Mouse (Mus musculus): ENCODE results near the gene Fam213a. TPM values are rescaled to one million over a fixed set of nuclear protein-coding genes. Genes with fewer than 3 reads are reported as not detected.
"Not testable (repeated sequence)": the region's sequence is repeated elsewhere in the genome, so short reads cannot be mapped to it uniquely, and the experiment has no call there.

Gene Fam213a
- 10 to 100 TPM; 75.5 to 79.0 TPM for total RNA-seq (2021)
- long read RNA-seq, experiment 1, transcript Fam213a-201 (6 exons, 1,537 nt): major isoform, 53 of 92 reads
- long read RNA-seq, experiment 1, transcript Fam213a-202 (6 exons, 1,567 nt): minor isoform, 20 of 92 reads
- long read RNA-seq, experiment 1, partial matches to known transcripts: 1 of 92 reads
- long read RNA-seq, experiment 1, other reads (novel, unspliced or antisense): 16 of 92 reads
- long read RNA-seq, experiment 2, transcript Fam213a-210 (5 exons, 1,003 nt): minor isoform, 10 of 95 reads
- long read RNA-seq, experiment 2, transcript Fam213a-201 (6 exons, 1,537 nt): major isoform, 41 of 95 reads
- long read RNA-seq, experiment 2, transcript Fam213a-202 (6 exons, 1,567 nt): minor isoform, 23 of 95 reads
- long read RNA-seq, experiment 2, partial matches to known transcripts: 0 of 95 reads
- long read RNA-seq, experiment 2, other reads (novel, unspliced or antisense): 18 of 95 reads

GRCm38 (mm10) chr14:41013630-41014613 is at the start of gene Fam213a:
TSS of gene Fam213a (minus strand) at chr14:41013788.
- DNase-seq (ENCODE audit: low spot score in 2 of 2): peak; percentile 72 to 76

DNA sequence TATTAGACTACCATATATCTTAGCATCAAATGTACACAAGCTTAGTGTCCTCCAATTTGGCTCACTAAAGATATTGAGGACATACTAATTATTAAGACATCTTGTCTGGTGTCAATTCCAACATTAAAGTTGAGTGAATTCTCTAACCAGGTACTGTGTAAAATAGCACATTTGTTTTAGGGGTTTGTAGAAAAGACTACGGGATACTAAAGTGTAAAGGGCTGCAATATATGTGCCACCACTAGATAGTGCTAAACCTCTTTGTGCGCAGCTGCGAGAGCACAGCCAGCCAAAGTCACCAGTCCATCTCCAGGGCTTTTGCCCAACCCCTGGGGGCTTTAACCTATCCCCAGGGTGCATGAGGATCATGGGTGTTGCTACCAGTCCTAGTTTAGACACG is 39.6 kb upstream of the Fam213a start:
- DNase-seq (ENCODE audit: low spot score in 2 of 2): not testable (repeated sequence)

- no peak for DNase-seq (ENCODE audit: low spot score in 2 of 2)
Observed at GRCm38 (mm10) chr14:41052481-41052880, 38.9 kb upstream of the Fam213a start.

DNA sequence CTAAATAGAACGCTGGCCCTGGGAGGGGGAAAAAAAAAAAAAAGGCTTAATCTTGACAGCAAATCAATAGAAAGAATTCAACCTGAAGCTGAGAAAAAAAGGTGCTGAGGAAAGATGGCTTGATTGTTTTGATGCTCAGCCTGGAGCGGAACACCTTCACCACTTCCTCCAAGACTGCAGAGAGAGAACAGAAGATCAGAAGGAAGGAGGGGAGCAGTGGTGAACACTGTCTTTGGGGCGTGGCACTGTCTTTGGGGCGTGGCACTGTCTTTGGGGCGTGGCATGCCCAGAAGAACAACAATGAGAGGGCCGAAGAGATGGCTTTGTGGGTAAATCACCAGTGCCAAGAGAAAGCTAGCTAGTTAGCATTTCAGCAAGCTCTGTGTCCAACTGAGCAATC is 36.9 kb upstream of the Fam213a start:
- DNase-seq (ENCODE audit: low spot score in 2 of 2): no peak

GRCm38 (mm10) chr14:41047402-41047801 is 33.8 kb upstream of the Fam213a start:
- DNase-seq (ENCODE audit: low spot score in 2 of 2): no peak

DNA sequence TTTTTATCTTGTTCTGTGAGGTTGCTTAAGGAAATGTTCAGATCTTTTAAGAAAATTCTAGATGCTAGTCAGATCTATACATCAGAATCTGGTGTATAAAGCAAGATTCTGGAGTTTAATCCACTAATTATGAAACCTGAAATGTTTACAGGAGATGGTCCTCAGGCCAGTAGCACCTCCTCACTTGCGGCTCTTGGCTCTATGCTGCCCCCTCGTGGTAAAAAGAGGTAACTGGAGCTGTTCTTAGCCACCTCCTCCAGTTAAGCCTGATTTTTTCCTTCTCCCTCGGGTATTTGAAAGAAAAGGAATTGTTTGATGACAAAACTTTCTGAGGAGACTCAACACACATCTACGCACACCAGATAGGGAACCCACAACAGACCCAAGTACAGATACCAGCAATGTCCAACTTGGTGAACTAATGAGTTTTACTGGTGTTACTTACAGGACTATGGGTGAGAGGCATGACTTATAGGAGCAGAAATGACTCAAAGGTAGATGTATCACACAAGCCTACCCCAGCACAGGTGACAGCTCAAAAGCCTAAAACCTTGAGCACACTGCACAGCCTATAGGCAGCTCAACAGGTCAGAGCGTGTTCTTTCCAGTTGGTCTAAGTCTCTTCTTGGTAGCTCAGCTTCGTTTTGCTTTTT is 21.7 kb upstream of the Fam213a start:
- DNase-seq (ENCODE audit: low spot score in 2 of 2): peak in 1 of 2 experiments; percentile 10

GRCm38 (mm10) chr14:41033135-41034110 is 19.8 kb upstream of the Fam213a start:
- peak; percentile 38 to 49 for DNase-seq (ENCODE audit: low spot score in 2 of 2)

DNA sequence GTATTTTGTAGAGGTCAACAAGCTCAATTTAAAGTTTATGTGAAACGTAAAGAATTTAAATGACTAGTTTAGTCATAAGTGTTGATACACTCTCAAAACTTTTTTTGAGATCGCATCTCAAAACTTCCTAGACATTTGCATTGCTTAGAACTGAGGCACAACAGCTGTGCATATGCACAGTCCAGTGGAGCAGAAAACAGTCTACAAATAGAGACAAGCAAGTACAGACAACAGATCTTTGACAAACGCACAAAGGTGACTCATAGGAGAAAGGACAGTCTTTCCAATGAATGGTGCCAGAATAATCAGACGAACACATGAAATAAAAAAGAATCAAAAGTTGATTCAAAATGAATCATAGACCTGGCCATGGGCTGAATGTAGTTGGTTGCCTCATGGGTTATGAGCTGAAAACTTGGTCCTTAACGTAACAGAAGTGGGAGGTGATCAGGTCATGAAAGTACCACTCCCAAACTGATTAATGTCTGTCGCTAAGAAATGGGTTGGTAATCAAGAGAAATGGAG is 17.5 kb upstream of the Fam213a start:
- no peak for DNase-seq (ENCODE audit: low spot score in 2 of 2)

DNA sequence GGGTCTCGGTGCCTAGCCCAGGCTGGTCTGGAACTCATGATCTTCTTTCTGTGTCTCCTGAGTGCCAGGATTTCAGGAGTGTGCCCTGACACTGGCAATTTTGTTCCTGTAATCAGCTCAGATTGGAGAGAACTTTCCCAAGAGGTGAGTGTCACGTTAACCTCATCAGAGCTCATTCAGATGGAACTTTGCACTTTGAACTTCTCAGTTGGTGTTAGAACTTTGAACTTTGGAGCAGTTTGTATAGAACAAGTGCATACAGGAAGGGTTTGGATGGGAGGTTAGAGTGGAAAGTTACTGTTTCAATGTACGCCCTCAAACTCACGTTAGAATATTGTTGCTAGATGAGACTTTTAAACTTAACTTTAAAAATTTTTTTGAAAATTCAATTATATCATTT is 15.7 kb upstream of the Fam213a start:
- no peak for DNase-seq (ENCODE audit: low spot score in 2 of 2)

GRCm38 (mm10) chr14:41025594-41026284 is 12.2 kb upstream of the Fam213a start:
- no peak for DNase-seq (ENCODE audit: low spot score in 2 of 2)

GRCm38 (mm10) chr14:41025087-41025486 is 11.5 kb upstream of the Fam213a start:
- no peak for DNase-seq (ENCODE audit: low spot score in 2 of 2)

DNA sequence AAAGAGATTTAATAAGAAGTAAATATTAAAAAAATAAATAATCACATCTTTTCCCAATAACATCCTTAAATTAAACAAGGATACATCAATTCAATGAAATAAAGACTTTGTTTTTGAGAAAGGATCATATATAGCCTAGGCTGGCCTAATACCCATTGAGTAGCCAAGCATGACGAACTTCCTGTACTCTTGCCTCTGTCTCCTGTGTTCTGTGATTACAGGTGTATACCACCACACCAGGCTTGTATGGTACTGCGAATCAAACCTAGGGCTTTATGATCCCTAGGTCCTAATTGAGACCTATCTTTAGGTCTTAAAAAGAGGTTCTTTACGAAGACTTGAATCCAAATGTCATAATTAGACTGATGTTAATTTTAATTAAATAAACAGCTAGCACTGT is 7.7 kb upstream of the Fam213a start:
- DNase-seq (ENCODE audit: low spot score in 2 of 2): no peak

- DNase-seq (ENCODE audit: low spot score in 2 of 2): no peak
Observed at GRCm38 (mm10) chr14:41017460-41017859, 3.9 kb upstream of the Fam213a start.

- DNase-seq (ENCODE audit: low spot score in 2 of 2): no peak
Observed at GRCm38 (mm10) chr14:41014701-41015240, 1.2 kb upstream of the Fam213a start.

DNA sequence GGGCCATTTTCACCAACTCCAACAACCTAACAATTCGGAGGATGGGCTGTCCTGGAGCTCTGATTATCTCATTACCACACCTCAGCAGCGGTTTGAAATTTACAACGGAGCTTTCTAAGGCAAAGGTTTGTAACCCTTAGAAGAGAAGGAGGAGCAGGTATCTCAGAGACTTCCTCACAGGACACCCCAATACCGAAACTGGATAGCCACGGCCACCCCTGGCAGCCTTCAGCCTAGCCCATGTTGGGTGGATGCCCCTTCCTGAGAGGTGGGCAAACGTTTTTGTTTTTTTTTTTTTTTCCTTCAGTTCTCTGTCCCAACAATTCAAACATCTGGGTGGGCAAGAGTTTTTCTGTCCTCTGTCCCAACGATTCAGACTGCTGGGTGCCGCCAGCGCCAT is 445 bp downstream of the Fam213a start:
- no peak for DNase-seq (ENCODE audit: low spot score in 2 of 2)

GRCm38 (mm10) chr14:41011916-41012315 is 1.7 kb downstream of the Fam213a start:
- no peak for DNase-seq (ENCODE audit: low spot score in 2 of 2)

DNA sequence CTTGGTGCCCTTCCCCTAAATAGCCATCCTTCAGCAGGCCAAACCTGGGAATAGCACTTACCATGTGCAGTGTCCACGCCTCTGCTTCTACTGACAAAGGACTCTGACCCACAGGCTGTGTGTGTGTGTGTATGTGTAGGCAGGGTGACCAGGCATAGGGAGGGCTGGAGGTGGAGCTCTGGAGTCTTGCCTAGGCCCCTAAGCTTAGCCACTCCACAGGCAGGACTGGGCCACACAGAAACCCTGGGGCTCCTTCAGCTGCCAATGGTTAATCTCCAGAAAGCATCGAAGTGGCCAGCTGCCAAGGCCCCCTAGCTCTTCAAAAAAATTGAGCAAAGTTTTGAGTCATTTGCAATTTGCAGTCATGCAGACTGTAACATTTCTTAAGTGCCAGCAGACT is 5.5 kb downstream of the Fam213a start:
- DNase-seq (ENCODE audit: low spot score in 2 of 2): no peak

GRCm38 (mm10) chr14:41007641-41008040 is 5.9 kb downstream of the Fam213a start:
- DNase-seq (ENCODE audit: low spot score in 2 of 2): no peak

DNA sequence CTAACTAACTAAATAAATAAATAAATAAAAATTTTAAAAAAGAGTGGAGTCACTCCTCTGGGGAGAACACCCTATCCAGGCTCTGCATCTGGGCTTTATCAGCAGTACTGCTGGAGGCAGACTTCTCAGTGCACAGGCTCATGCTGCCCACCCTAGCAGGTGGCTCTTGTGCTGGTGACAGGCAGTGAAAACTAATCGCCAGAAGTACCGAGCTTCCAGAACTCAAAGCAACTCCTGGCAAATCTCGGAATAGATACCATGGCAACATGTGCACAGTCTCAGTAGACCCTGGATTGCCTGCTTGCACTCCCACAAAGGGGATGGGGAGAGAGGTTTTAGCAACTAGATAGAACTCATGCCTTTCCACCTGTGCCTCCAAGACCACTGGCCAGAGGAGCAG is 6.7 kb downstream of the Fam213a start:
- DNase-seq (ENCODE audit: low spot score in 2 of 2): no peak
